Mouse (Mus musculus): Measurements from ENCODE around the gene Cttnbp2. TPM values are rescaled to one million over a fixed set of nuclear protein-coding genes. Genes with fewer than 3 reads are reported as not detected.

Gene Cttnbp2
- total RNA-seq, 1 experiment = 0.36 TPM

GRCm38 (mm10) chr6:18322950-18323349 lies 191.7 kb downstream of the Cttnbp2 start:
- in situ Hi-C loops (cut with MboI; ENCODE audit: low sequenced_read_pairs in 2 of 2, unreplicated experiment in 2 of 2) = no loop called here

More at GRCm38 (mm10) chr6:18322950-18323349, 191.7 kb downstream of the Cttnbp2 start:
- Histone ChIP-seq H3K27ac (ENCODE audit: insufficient read depth, low read depth, low read length, poor library complexity, severe bottlenecking) (no peak overlapping the region), H3K9me3 (ENCODE audit: control insufficient read depth, insufficient read depth, low read depth, low read length) (no peaks in the 10 kb centered on the region), H3K9ac (ENCODE audit: insufficient read depth, low read depth, low read length, poor library complexity, severe bottlenecking) (no peak overlapping the region), H3K36me3 (ENCODE audit: control insufficient read depth, insufficient read depth, low read length, poor library complexity, severe bottlenecking) (no peaks in the 10 kb centered on the region), H3K4me1 (ENCODE audit: control insufficient read depth in 2 of 2, insufficient read depth in 2 of 2, low read length in 2 of 2, poor library complexity in 1 of 2) (no peaks in the 10 kb centered on the region), H3K4me3 (ENCODE audit: insufficient read depth in 1 of 2, low read depth in 1 of 2, low read length in 2 of 2, poor library complexity in 1 of 2, severe bottlenecking in 1 of 2) (no peak overlapping the region)
- DNase-seq (ENCODE audit: low read depth, low spot score) = no peak
- TF ChIP-seq ZC3H11A (IDR thresholded peaks at IDR 0.05; ENCODE audit: borderline replicate concordance, low read depth, low read length) = no peak
- no peak for TF ChIP-seq MAFK (IDR thresholded peaks at IDR 0.05; ENCODE audit: insufficient read depth, low read depth, low read length)
- no peak for TF ChIP-seq HCFC1 (IDR thresholded peaks at IDR 0.05; ENCODE audit: borderline replicate concordance, insufficient read depth, low read length)
- TF ChIP-seq ZNF384 (IDR thresholded peaks at IDR 0.05; ENCODE audit: low read depth, low read length) = no peak
- TF ChIP-seq CHD2 (IDR thresholded peaks at IDR 0.05; ENCODE audit: low read depth, low read length) = no peak
